Mouse (Mus musculus) heart, postnatal 0 days (tissue): ENCODE measurements at regions not wholly inside any gene's neighbourhood (a gene's known extent, or its start where the extent isn't known, plus 50 kb on each side); places are given as distances from the start of the nearest gene placed in this dataset.

Source experiments
- CTCF ChIP-seq: IDR thresholded peaks from 2 replicates; pipeline ENCODE4 v1.5.1; 2016; ENCODE audit warnings: antibody characterized with exemption, control low read depth, low read depth
- EP300 ChIP-seq: IDR thresholded peaks from 2 replicates; pipeline ENCODE4 v1.6.1; 2016; ENCODE audit warnings: antibody characterized with exemption, low read depth

- TF ChIP-seq CTCF (no peak), EP300 (no peak)
Observed at GRCm38 (mm10) chr13:74969244-74969643, 120.4 kb upstream of the Pcsk1 start.
